Mouse (Mus musculus): ENCODE results near the gene Hmgb2. TPM values are rescaled to one million over a fixed set of nuclear protein-coding genes. Genes with fewer than 3 reads are reported as not detected.

The Hmgb2 gene
- polyA plus RNA-seq (2012; rRNA removed) (86.9 and 199 TPM in 2 replicates), polyA plus RNA-seq (2014; fragmentation: Nextera tagmentation; extraction: Ambion mirVana) (290 and 314 TPM in 2 replicates)

DNA sequence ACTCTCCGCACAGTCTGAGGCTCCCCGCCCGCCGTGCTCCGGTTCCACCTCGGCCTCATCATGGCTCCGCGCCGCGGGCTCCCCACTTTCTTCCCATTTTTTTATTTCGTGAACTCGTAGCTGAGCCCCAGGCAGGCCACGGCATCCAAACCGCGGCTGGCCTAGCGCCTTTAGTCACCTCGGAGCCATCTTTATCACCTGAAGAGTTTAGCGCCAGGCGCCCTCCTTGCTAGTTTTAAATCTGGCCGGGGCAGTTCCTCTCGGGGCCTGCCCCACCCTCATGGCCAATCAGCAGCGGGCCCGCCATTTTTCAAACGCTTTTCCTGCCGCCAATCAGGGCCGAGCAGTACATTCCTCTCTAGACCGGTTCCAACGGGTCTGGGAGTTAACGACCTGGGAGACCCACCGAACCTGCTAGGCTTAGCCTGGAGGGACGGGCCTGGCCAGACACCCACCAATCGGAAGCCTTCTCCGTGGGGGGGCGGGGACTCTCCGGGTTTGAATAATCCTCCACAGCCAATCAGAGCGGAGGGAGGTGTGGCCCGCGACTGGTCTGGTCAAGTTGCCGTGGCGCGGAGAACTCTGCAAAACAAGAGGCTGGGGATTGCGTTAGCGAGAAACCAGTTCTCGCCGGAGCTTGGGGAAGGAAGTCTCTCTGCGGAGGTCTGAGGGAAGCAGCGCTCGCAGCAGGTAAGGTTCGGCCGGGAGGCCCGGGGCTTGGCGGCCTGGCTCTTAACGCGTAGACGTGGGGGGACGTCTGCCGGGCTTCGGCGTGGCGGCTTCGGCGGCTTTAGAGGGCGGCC lies at the start of gene Hmgb2:
TSS of gene Hmgb2 (plus strand) at position 592 of the 803 bp plus-strand sequence.
- Histone ChIP-seq H3K27me3 (ENCODE audit: control insufficient read depth, insufficient read depth, low read length) (no peaks in the 10 kb centered on the region), H3K4me2 (replicated peaks; ENCODE audit: low read depth, low read length, severe bottlenecking) (peak within 1 kb of the TSS; percentile 90), H3K27ac (replicated peaks; ENCODE audit: low read depth, low read length) (peak within 1 kb of the TSS; percentile 100), H3K9me3 (ENCODE audit: control insufficient read depth, low read length) (no peaks in the 10 kb centered on the region), H3K4me3 (replicated peaks; ENCODE audit: low read length) (peak within 1 kb of the TSS; percentile 68), H3K9ac (ENCODE audit: low read depth, low read length, severe bottlenecking) (peak within 1 kb of the TSS; percentile 99), H3K4me1 (ENCODE audit: control insufficient read depth, insufficient read depth, low read length) (peaks cover 5% of the 10 kb centered on the region; the same call in 1 of the 2 replicates), H3K36me3 (ENCODE audit: control insufficient read depth, insufficient read depth, low read length) (peaks cover 27% of the 10 kb centered on the region)
- WGBS = under 1% methylated on average over 61 of the region's 63 CpGs
- peak; percentile 94; the same call in 1 of the 2 replicates for TF ChIP-seq POLR2A (IDR thresholded peaks at IDR 0.05; ENCODE audit: borderline replicate concordance, extremely low read depth, insufficient read depth, insufficient read length)
- ATAC-seq (ENCODE audit: low FRiP score, low read depth) (peak; percentile 98), DNase-seq (ENCODE audit: low spot score) (peak; percentile 100)

DNA sequence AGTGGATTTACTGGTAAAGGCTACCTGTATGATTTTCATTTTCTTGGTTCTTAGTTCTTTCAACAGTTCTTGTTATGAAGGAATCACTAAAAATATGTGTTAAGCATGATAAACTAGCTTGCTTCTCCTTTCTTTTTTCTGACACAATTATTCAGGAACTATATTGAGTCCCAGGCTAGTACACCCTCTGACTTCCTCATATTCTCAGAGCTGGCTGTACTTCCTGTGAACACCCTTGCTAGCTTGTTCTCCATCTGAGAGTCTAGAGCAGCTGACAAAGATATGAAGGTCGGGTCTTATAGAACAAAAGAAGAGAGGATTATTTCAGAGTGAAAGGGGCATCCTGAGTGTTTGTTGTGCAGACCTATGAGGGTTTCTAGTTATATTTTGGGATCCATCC lies 48.9 kb upstream of the Hmgb2 start:
- TF ChIP-seq POLR2A (IDR thresholded peaks at IDR 0.05; ENCODE audit: borderline replicate concordance, extremely low read depth, insufficient read depth, insufficient read length) = no peak
- Histone ChIP-seq H3K4me2 (replicated peaks; ENCODE audit: low read depth, low read length, severe bottlenecking) (no peak overlapping the region), H3K27ac (replicated peaks; ENCODE audit: low read depth, low read length) (no peak overlapping the region), H3K27me3 (ENCODE audit: control insufficient read depth, insufficient read depth, low read length) (no peaks in the 10 kb centered on the region), H3K9me3 (ENCODE audit: control insufficient read depth, low read length) (no peaks in the 10 kb centered on the region), H3K36me3 (ENCODE audit: control insufficient read depth, insufficient read depth, low read length) (no peaks in the 10 kb centered on the region), H3K9ac (ENCODE audit: low read depth, low read length, severe bottlenecking) (no peak overlapping the region), H3K4me1 (ENCODE audit: control insufficient read depth, insufficient read depth, low read length) (0 out of 2 replicates have a peak, but pooled peaks cover 5% of the 10 kb centered on the region), H3K4me3 (replicated peaks; ENCODE audit: low read length) (no peak overlapping the region)
- 66% methylated on average over 1 of the region's 1 CpGs for WGBS
- DNase-seq (ENCODE audit: low spot score) (no peak), ATAC-seq (ENCODE audit: low FRiP score, low read depth) (no peak)

DNA sequence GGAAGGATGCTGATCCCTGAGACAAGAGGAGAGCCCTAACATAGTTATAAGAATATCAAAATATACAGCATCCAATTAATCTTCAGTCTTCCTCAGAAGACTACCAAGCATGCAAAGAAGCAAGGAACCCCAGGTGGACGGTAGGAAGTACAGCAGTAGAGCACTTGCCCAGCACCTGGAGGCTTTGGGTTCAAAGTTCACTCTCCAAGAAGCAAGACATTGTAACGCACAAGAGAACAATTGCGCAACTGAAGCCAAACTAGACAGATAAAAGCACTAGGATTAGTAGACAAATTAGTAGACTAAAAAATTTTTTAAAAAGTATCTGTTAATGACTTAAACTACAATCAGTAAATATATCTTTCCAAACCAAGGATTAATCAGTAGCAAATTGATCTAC lies 48.0 kb upstream of the Hmgb2 start:
- Histone ChIP-seq H3K4me1 (ENCODE audit: control insufficient read depth, insufficient read depth, low read length) (peaks cover 3% of the 10 kb centered on the region; the same call in 1 of the 2 replicates), H3K36me3 (ENCODE audit: control insufficient read depth, insufficient read depth, low read length) (no peaks in the 10 kb centered on the region), H3K27ac (replicated peaks; ENCODE audit: low read depth, low read length) (no peak overlapping the region), H3K9me3 (ENCODE audit: control insufficient read depth, low read length) (no peaks in the 10 kb centered on the region), H3K4me2 (replicated peaks; ENCODE audit: low read depth, low read length, severe bottlenecking) (no peak overlapping the region), H3K9ac (ENCODE audit: low read depth, low read length, severe bottlenecking) (no peak overlapping the region), H3K4me3 (replicated peaks; ENCODE audit: low read length) (no peak overlapping the region), H3K27me3 (ENCODE audit: control insufficient read depth, insufficient read depth, low read length) (no peaks in the 10 kb centered on the region)
- ATAC-seq (ENCODE audit: low FRiP score, low read depth) (no peak), DNase-seq (ENCODE audit: low spot score) (no peak)
- WGBS = 86% methylated on average over 3 of the region's 3 CpGs
- no peak for TF ChIP-seq POLR2A (IDR thresholded peaks at IDR 0.05; ENCODE audit: borderline replicate concordance, extremely low read depth, insufficient read depth, insufficient read length)

DNA sequence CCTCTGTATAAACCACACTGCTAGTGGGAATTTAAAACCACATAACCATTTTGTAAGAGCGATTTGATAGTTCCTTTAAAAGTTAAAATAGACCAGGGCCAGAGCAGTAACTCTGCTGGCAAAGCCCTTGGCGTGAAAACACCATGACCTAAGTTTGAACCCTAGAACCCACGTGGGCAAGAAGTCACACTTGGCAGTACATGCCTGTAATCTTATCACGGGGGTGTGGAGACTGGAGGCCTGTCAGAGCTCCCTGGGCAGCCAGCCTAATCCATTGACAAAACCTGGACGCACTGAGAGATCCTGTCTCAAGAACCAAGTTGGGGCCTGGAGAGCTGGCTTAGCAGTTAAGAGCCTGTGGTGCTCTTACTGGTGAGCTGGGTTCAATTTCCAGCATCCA lies 43.1 kb upstream of the Hmgb2 start:
- Histone ChIP-seq H3K9ac (ENCODE audit: low read depth, low read length, severe bottlenecking) (no peak overlapping the region), H3K36me3 (ENCODE audit: control insufficient read depth, insufficient read depth, low read length) (no peaks in the 10 kb centered on the region), H3K4me3 (replicated peaks; ENCODE audit: low read length) (no peak overlapping the region), H3K27me3 (ENCODE audit: control insufficient read depth, insufficient read depth, low read length) (no peaks in the 10 kb centered on the region), H3K4me1 (ENCODE audit: control insufficient read depth, insufficient read depth, low read length) (peaks cover 4% of the 10 kb centered on the region; the same call in 1 of the 2 replicates), H3K4me2 (replicated peaks; ENCODE audit: low read depth, low read length, severe bottlenecking) (no peak overlapping the region), H3K9me3 (ENCODE audit: control insufficient read depth, low read length) (no peaks in the 10 kb centered on the region), H3K27ac (replicated peaks; ENCODE audit: low read depth, low read length) (no peak overlapping the region)
- peak; percentile 65 for ATAC-seq (ENCODE audit: low FRiP score, low read depth)
- WGBS = 26% methylated on average over 5 of the region's 5 CpGs
- peak; percentile 76 for DNase-seq (ENCODE audit: low spot score)
- TF ChIP-seq POLR2A (IDR thresholded peaks at IDR 0.05; ENCODE audit: borderline replicate concordance, extremely low read depth, insufficient read depth, insufficient read length) = no peak

DNA sequence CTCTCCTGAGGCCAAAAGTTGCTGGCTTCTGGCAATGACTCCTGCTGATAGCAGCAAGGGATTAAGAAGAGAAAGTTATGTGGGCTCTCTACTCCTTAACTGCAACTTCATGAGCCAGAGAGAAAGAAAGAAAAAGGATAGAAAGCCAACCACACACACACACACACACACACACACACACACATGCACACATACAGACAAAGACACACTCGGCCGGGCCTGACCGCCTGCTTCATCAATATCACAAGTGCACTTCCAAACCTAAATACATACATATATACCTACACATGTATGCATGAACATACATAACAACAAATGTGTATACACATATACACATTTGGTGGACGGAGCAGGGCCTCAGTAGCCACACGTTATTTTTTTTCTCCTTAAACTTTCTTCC lies 40.8 kb upstream of the Hmgb2 start:
- 90% methylated on average over 5 of the region's 5 CpGs for WGBS
- H3K36me3 ChIP-seq (ENCODE audit: control insufficient read depth, insufficient read depth, low read length) = no peaks in the 10 kb centered on the region
- H3K9me3 ChIP-seq (ENCODE audit: control insufficient read depth, low read length) = no peaks in the 10 kb centered on the region
- no peak overlapping the region for H3K27ac ChIP-seq (replicated peaks; ENCODE audit: low read depth, low read length)
- DNase-seq (ENCODE audit: low spot score) (no peak), ATAC-seq (ENCODE audit: low FRiP score, low read depth) (no peak)
- H3K9ac ChIP-seq (ENCODE audit: low read depth, low read length, severe bottlenecking) = no peak overlapping the region
- H3K4me1 ChIP-seq (ENCODE audit: control insufficient read depth, insufficient read depth, low read length) = peaks cover 4% of the 10 kb centered on the region; the same call in 1 of the 2 replicates
- no peaks in the 10 kb centered on the region for H3K27me3 ChIP-seq (ENCODE audit: control insufficient read depth, insufficient read depth, low read length)
- H3K4me2 ChIP-seq (replicated peaks; ENCODE audit: low read depth, low read length, severe bottlenecking) = no peak overlapping the region
- H3K4me3 ChIP-seq (replicated peaks; ENCODE audit: low read length) = no peak overlapping the region
- TF ChIP-seq POLR2A (IDR thresholded peaks at IDR 0.05; ENCODE audit: borderline replicate concordance, extremely low read depth, insufficient read depth, insufficient read length) = no peak

All from limb, embryonic 14.5 days (tissue).